Mouse (Mus musculus): ENCODE data around the gene Zmat5. TPM values are rescaled to one million over a fixed set of nuclear protein-coding genes. Genes with fewer than 3 reads are reported as not detected.

Gene Zmat5
- polyA plus RNA-seq, 1 experiment from 2014 or later, result 62.6 TPM

- H3K4me2 ChIP-seq (replicated peaks; ENCODE audit: low read depth), result no peak overlapping the region
- ATAC-seq, result no peak
- H3K27ac ChIP-seq (ENCODE audit: low read depth, low read length), result no peak overlapping the region
- no peaks in the 10 kb centered on the region for H3K9me3 ChIP-seq (ENCODE audit: control insufficient read depth)
- no peaks in the 10 kb centered on the region for H3K4me1 ChIP-seq (replicated peaks; ENCODE audit: control insufficient read depth, insufficient read depth, low read length)
- H3K9ac ChIP-seq (ENCODE audit: low read depth, low read length), result no peak overlapping the region
- H3K27me3 ChIP-seq (replicated peaks; ENCODE audit: control insufficient read depth, insufficient read depth, low read length), result peaks cover 9% of the 10 kb centered on the region; the same call in 1 of the 2 replicates
- H3K36me3 ChIP-seq (ENCODE audit: control insufficient read depth, insufficient read depth), result no peaks in the 10 kb centered on the region
- no peak for TF ChIP-seq CTCF (IDR thresholded peaks at IDR 0.05; ENCODE audit: low read depth)
- H3K4me3 ChIP-seq (ENCODE audit: low read depth, low read length), result no peak overlapping the region
- WGBS, result 13% methylated on average over 2 of the region's 2 CpGs
Observed at GRCm38 (mm10) chr11:4762511-4762910, 58.0 kb downstream of the Zmat5 start.

GRCm38 (mm10) chr11:4763631-4764030, 59.2 kb downstream of the Zmat5 start:
- H3K27me3 ChIP-seq (replicated peaks; ENCODE audit: control insufficient read depth, insufficient read depth, low read length), result peaks cover 9% of the 10 kb centered on the region; the same call in 1 of the 2 replicates
- H3K36me3 ChIP-seq (ENCODE audit: control insufficient read depth, insufficient read depth), result 0 out of 2 replicates have a peak, but pooled peaks cover 2% of the 10 kb centered on the region
- no peak for ATAC-seq
- H3K9ac ChIP-seq (ENCODE audit: low read depth, low read length), result no peak overlapping the region
- H3K9me3 ChIP-seq (ENCODE audit: control insufficient read depth), result no peaks in the 10 kb centered on the region
- H3K4me2 ChIP-seq (replicated peaks; ENCODE audit: low read depth), result no peak overlapping the region
- TF ChIP-seq CTCF (IDR thresholded peaks at IDR 0.05; ENCODE audit: low read depth), result no peak
- 13% methylated on average over 5 of the region's 5 CpGs for WGBS
- H3K4me1 ChIP-seq (replicated peaks; ENCODE audit: control insufficient read depth, insufficient read depth, low read length), result no peaks in the 10 kb centered on the region
- no peak overlapping the region for H3K4me3 ChIP-seq (ENCODE audit: low read depth, low read length)
- no peak overlapping the region for H3K27ac ChIP-seq (ENCODE audit: low read depth, low read length)

GRCm38 (mm10) chr11:4764476-4764875, 60.0 kb downstream of the Zmat5 start:
- Histone ChIP-seq H3K36me3 (ENCODE audit: control insufficient read depth, insufficient read depth) (0 out of 2 replicates have a peak, but pooled peaks cover 9% of the 10 kb centered on the region), H3K9ac (ENCODE audit: low read depth, low read length) (no peak overlapping the region), H3K9me3 (ENCODE audit: control insufficient read depth) (no peaks in the 10 kb centered on the region), H3K4me2 (replicated peaks; ENCODE audit: low read depth) (no peak overlapping the region), H3K4me3 (ENCODE audit: low read depth, low read length) (no peak overlapping the region), H3K27me3 (replicated peaks; ENCODE audit: control insufficient read depth, insufficient read depth, low read length) (peaks cover 9% of the 10 kb centered on the region; the same call in 1 of the 2 replicates), H3K4me1 (replicated peaks; ENCODE audit: control insufficient read depth, insufficient read depth, low read length) (no peaks in the 10 kb centered on the region), H3K27ac (ENCODE audit: low read depth, low read length) (no peak overlapping the region)
- no peak for TF ChIP-seq CTCF (IDR thresholded peaks at IDR 0.05; ENCODE audit: low read depth)
- WGBS, result 50% methylated on average over 5 of the region's 5 CpGs
- ATAC-seq, result no peak

GRCm38 (mm10) chr11:4768399-4768798, 63.9 kb downstream of the Zmat5 start:
- H3K9ac ChIP-seq (ENCODE audit: low read depth, low read length), result no peak overlapping the region
- H3K36me3 ChIP-seq (ENCODE audit: control insufficient read depth, insufficient read depth), result peaks cover 23% of the 10 kb centered on the region; the same call in 1 of the 2 replicates
- no peak for TF ChIP-seq CTCF (IDR thresholded peaks at IDR 0.05; ENCODE audit: low read depth)
- H3K27me3 ChIP-seq (replicated peaks; ENCODE audit: control insufficient read depth, insufficient read depth, low read length), result no peaks in the 10 kb centered on the region
- H3K4me3 ChIP-seq (ENCODE audit: low read depth, low read length), result no peak overlapping the region
- WGBS, result 77% methylated on average over 4 of the region's 4 CpGs
- no peaks in the 10 kb centered on the region for H3K9me3 ChIP-seq (ENCODE audit: control insufficient read depth)
- ATAC-seq, result no peak
- no peak overlapping the region for H3K4me2 ChIP-seq (replicated peaks; ENCODE audit: low read depth)
- no peaks in the 10 kb centered on the region for H3K4me1 ChIP-seq (replicated peaks; ENCODE audit: control insufficient read depth, insufficient read depth, low read length)
- no peak overlapping the region for H3K27ac ChIP-seq (ENCODE audit: low read depth, low read length)

GRCm38 (mm10) chr11:4769293-4769692, 64.8 kb downstream of the Zmat5 start:
- WGBS, result 79% methylated on average over 7 of the region's 7 CpGs
- no peak for TF ChIP-seq CTCF (IDR thresholded peaks at IDR 0.05; ENCODE audit: low read depth)
- H3K9ac ChIP-seq (ENCODE audit: low read depth, low read length), result no peak overlapping the region
- no peak overlapping the region for H3K4me3 ChIP-seq (ENCODE audit: low read depth, low read length)
- H3K36me3 ChIP-seq (ENCODE audit: control insufficient read depth, insufficient read depth), result peaks cover 23% of the 10 kb centered on the region; the same call in 1 of the 2 replicates
- no peak overlapping the region for H3K27ac ChIP-seq (ENCODE audit: low read depth, low read length)
- no peak for ATAC-seq
- no peaks in the 10 kb centered on the region for H3K9me3 ChIP-seq (ENCODE audit: control insufficient read depth)
- no peaks in the 10 kb centered on the region for H3K27me3 ChIP-seq (replicated peaks; ENCODE audit: control insufficient read depth, insufficient read depth, low read length)
- H3K4me1 ChIP-seq (replicated peaks; ENCODE audit: control insufficient read depth, insufficient read depth, low read length), result no peaks in the 10 kb centered on the region
- H3K4me2 ChIP-seq (replicated peaks; ENCODE audit: low read depth), result no peak overlapping the region

- Histone ChIP-seq H3K27me3 (replicated peaks; ENCODE audit: control insufficient read depth, insufficient read depth, low read length) (no peaks in the 10 kb centered on the region), H3K4me1 (replicated peaks; ENCODE audit: control insufficient read depth, insufficient read depth, low read length) (no peaks in the 10 kb centered on the region), H3K27ac (ENCODE audit: low read depth, low read length) (no peak overlapping the region), H3K9ac (ENCODE audit: low read depth, low read length) (no peak overlapping the region), H3K9me3 (ENCODE audit: control insufficient read depth) (no peaks in the 10 kb centered on the region), H3K36me3 (ENCODE audit: control insufficient read depth, insufficient read depth) (peaks cover 25% of the 10 kb centered on the region), H3K4me2 (replicated peaks; ENCODE audit: low read depth) (no peak overlapping the region), H3K4me3 (ENCODE audit: low read depth, low read length) (no peak overlapping the region)
- no peak for TF ChIP-seq CTCF (IDR thresholded peaks at IDR 0.05; ENCODE audit: low read depth)
- 92% methylated on average over 6 of the region's 6 CpGs for WGBS
- no peak for ATAC-seq
Observed at GRCm38 (mm10) chr11:4769881-4770280, 65.4 kb downstream of the Zmat5 start.

- Histone ChIP-seq H3K27me3 (replicated peaks; ENCODE audit: control insufficient read depth, insufficient read depth, low read length) (no peaks in the 10 kb centered on the region), H3K9ac (ENCODE audit: low read depth, low read length) (no peak overlapping the region), H3K4me2 (replicated peaks; ENCODE audit: low read depth) (no peak overlapping the region), H3K4me3 (ENCODE audit: low read depth, low read length) (no peak overlapping the region), H3K36me3 (ENCODE audit: control insufficient read depth, insufficient read depth) (peaks cover 30% of the 10 kb centered on the region), H3K27ac (ENCODE audit: low read depth, low read length) (no peak overlapping the region), H3K4me1 (replicated peaks; ENCODE audit: control insufficient read depth, insufficient read depth, low read length) (no peaks in the 10 kb centered on the region), H3K9me3 (ENCODE audit: control insufficient read depth) (no peaks in the 10 kb centered on the region)
- no peak for ATAC-seq
- WGBS, result 65% methylated on average over 7 of the region's 7 CpGs
- TF ChIP-seq CTCF (IDR thresholded peaks at IDR 0.05; ENCODE audit: low read depth), result no peak
Observed at GRCm38 (mm10) chr11:4771756-4772155, 67.3 kb downstream of the Zmat5 start.

Measured in intestine, postnatal 0 days (tissue).